Mouse (Mus musculus) right cerebral cortex, postnatal 10 days (tissue): ENCODE data around the gene Otop2.

ENCODE experiments used
- DNase-seq, 2 experiments: peaks; one replicate each; pipeline ENCODE4 v3.0.0; 2021; ENCODE audit warnings: low spot score in 2 of 2

Otop2 gene

GRCm38 (mm10) chr11:115381276-115381675 lies 74.3 kb downstream of the Otop2 start:
- DNase-seq = no peak
